Mouse (Mus musculus) Patski (cell line): ENCODE measurements around the gene Armt1. TPM values are rescaled to one million over a fixed set of nuclear protein-coding genes. Genes with fewer than 3 reads are reported as not detected.
A peak's percentile ranks its signal among the peaks of the same experiment; 100 is the strongest.

Source experiments
- ATAC-seq: fragments of 100-300 bp; one replicate; pipeline ENCODE4 v1.8.0; 2021
- CTCF ChIA-PET: fragments of 350-600 bp; sonication (Branson Sonifier 250); formaldehyde crosslinking; loops from one replicate; lab custom pipeline; 2022; ENCODE audit warnings: inconsistent platforms; lab: Charles Lee
- POLR2A ChIA-PET: fragments of 350-600 bp; sonication (Branson Sonifier 250); formaldehyde crosslinking; loops from one replicate; lab custom pipeline; 2022; ENCODE audit warnings: antibody characterized with exemption, inconsistent platforms; lab: Charles Lee
- DNase-seq: peaks from one replicate; pipeline ENCODE4 v3.0.0-alpha.2; 2011; ENCODE audit warnings: low read depth, low spot score
- H3K27me3 ChIP-seq: fragments of 371-371 bp; one replicate; pipeline ENCODE4 v1.5.1; 2021
- CTCF ChIP-seq: fragments of 100-300 bp; IDR thresholded peaks from one replicate; pipeline ENCODE4 v1.5.1; 2021
- in situ Hi-C: fragments of 300-500 bp; cut with MboI; formaldehyde crosslinking; loops from 3 replicates; pipeline ENCODE4 v1.11.1; 2018; ENCODE audit warnings: low pct_unique_long_range_greater_than_20kb, mixed read lengths
- polyA plus RNA-seq: library from polyadenylated mRNA; unstranded; gene quantifications from one replicate; pipeline ENCODE4 v1.2.3, GENCODE M21; 2021

Gene Armt1
- polyA plus RNA-seq: 26.5 TPM

DNA sequence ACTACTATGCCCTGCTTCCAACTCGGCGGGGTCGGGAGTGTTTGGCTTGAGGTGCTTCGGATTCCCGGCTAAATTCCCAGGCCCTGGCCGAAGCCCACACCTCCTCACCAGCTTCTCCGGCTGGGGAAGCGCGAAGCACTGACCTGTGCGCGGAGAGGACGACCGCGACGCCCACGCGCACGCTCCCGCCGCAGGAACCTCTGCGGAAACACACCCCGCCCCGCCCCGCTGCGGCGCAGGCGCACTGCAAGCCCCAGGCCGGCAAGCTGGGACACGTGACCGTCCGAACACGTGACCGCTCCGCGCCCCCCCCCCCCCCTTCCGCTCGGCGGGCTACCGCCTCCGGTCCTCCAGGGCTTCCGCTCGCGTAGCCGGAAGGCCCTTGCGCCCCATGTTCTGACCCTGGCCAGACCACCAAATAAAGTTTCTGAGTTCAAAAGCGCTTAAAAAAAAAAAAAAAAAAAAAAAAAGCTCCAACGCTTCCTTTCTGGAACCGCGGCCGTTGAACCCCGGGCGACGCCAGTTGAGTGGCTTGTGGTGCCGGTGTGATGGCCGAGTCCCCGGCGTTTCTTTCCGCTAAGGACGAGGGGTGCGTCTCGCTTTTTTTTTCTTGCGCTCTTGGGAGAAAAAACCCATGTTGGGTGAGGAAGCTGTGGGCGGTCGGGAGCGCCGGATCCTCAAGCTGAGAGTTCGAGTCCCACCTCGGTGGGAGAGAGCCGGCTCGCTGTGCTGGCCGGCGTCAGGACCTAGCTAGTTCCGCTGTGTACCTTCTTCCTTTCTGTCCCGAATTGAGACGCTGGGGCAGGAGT lies at the start of gene Armt1, which contains the start of gene Rmnd1:
Armt1 (plus strand) TSS at position 345 of the 809 bp plus-strand sequence.
Rmnd1 (minus strand) TSS at position 266 of the 809 bp plus-strand sequence.
- ChIA-PET POLR2A (interaction anchor here (0.6 to 2.1 kb wide), 8 partner anchors 9 to 1084 kb away, joined by 3 to 10 read pairs (median 5); partner anchors contain the start of gene Mthfd1l), CTCF (interaction anchor here (0.8 to 1.6 kb wide), 3 partner anchors 21 to 27 kb away, joined by 3 to 4 read pairs (median 3); no protein-coding TSS in a partner anchor)
- ATAC-seq (peak; percentile 87), DNase-seq (peak; percentile 85)
- in situ Hi-C loops: no loop called here
- no peak for TF ChIP-seq CTCF
- no peaks in the 10 kb centered on the region for H3K27me3 ChIP-seq

DNA sequence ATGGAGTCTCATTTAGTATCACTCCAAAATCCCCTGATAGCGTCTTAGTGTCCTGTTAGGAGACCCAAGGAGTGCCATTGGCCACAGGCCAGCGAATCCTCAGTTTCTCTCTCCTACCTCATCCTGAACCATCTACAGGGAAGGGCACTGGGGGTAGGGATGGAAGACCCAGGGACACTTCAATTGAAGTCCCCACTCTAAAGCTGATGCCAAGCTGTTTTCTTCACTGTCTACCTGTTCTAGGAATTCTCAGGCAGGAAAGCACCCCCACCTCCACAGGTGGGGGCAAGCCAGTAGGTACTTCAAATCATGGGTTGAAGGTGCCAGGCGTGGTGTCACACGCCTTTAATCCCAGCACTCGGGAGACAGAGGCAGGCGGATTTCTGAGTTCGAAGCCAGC lies 48.0 kb upstream of the Armt1 start:
- DNase-seq (no peak), ATAC-seq (no peak)
- TF ChIP-seq CTCF: no peak
- in situ Hi-C loops: loop anchor here (25.0 kb wide), 1 partner anchor 1428 kb away; the partner anchor contains the start of genes Fbxo5 and Mtrf1l
- POLR2A ChIA-PET: no interaction called here
- no peaks in the 10 kb centered on the region for H3K27me3 ChIP-seq
- CTCF ChIA-PET: no interaction called here

DNA sequence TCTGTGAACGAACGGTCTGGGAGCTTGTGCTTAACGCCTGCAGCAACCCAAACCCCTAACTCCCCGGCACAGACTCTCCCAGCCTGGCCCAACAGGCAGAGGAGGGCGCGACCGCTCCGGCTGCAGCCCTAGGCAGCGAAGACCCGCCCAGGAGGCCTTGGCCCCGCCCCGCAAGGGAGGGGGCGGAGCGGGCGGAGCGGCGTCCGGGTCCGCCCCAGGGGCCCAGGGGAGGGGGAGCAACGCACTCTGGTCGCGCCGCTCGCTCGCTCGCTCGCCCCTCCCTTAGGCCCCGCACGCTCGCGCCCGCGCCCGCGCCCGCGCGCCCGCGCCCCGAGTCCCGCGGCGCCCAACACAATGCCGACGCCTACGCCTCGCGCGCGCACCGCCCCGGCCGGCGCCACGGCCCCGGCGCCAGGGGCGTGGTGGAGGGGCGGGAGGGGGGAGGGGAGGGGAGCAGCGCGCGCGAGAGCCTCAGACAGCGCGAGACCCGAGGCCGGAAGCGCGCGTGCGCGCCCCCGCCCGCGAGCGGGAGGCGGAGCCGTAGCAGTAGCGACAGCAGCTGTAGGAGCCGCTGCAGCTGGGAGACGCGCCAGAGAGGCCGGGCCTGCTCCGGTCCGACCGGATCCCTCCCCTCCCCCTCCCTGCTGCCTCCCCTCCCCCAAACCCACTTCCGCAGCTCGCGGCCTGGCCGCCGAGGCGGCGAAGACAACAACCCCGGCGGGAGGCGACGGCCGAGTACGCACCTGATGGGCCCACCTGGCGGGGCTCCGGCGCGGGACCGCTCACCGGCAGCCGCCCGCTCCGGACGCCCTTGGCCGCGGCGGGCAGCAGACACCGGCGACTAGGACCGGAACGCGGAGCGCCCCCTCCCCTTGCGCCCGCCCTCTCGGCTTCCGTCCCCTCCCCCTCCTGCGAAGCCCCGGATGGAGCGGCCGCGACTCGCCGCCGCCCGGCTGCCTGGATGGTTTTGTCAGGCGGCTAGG lies 45.4 kb upstream of the Armt1 start:
- ChIA-PET POLR2A (interaction anchor here (0.6 kb wide), 1 partner anchor 268 kb away, joined by 3 read pairs; no protein-coding TSS in a partner anchor), CTCF (no interaction called here)
- H3K27me3 ChIP-seq: no peaks in the 10 kb centered on the region
- peak; percentile 87 for ATAC-seq
- peak; percentile 71 for DNase-seq
- in situ Hi-C loops: loop anchor here (25.0 kb wide), 1 partner anchor 1425 kb away; the partner anchor contains the start of genes Fbxo5 and Mtrf1l
- no peak for TF ChIP-seq CTCF

DNA sequence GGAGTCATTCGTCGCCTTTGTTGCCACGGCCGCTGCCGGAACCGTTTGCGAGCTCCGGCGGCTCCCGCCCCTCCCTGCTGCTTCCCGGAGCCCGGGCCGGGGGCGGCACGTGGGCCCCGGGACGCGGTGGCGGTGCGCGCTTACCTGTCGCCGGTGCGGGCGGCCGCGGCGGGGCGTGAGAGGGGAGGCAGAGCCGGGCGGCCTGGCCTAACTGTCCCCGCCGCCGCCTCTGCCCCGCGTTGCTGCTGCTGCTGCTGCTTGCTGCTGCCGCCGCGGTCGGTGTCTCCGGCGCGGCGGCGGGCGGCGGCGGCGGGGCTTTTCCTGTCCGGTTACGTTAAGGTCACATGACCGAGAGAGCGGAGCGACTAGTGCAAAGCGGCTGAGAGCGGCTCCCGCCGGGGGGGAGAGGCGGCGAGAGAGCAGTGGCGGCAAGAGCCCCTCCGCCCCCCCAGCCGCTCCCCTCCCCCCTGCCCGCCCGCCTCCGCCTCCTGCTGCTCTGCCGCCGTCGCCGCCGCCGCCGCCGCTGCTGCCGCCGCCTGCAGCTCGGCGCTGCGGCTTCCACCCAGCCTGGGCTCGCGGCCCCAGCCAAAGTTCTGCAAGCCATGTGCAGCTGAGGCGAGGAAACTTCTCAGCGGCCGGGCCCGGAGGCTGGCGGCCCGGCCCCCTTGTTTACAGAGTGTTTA lies 44.4 kb upstream of the Armt1 start, which contains the start of gene Zbtb2:
Zbtb2 (minus strand) TSS at position 408 of the 683 bp plus-strand sequence.
- TF ChIP-seq CTCF: no peak
- ChIA-PET CTCF (interaction anchor here (0.9 kb wide), 1 partner anchor 392 kb away, joined by 4 read pairs; no protein-coding TSS in a partner anchor), POLR2A (interaction anchor here (0.5 kb wide), 1 partner anchor 807 kb away, joined by 4 read pairs; no protein-coding TSS in a partner anchor)
- peak; percentile 15 for ATAC-seq
- H3K27me3 ChIP-seq: no peaks in the 10 kb centered on the region
- no peak for DNase-seq
- in situ Hi-C loops: loop anchor here (25.0 kb wide), 1 partner anchor 1424 kb away; the partner anchor contains the start of genes Fbxo5 and Mtrf1l

DNA sequence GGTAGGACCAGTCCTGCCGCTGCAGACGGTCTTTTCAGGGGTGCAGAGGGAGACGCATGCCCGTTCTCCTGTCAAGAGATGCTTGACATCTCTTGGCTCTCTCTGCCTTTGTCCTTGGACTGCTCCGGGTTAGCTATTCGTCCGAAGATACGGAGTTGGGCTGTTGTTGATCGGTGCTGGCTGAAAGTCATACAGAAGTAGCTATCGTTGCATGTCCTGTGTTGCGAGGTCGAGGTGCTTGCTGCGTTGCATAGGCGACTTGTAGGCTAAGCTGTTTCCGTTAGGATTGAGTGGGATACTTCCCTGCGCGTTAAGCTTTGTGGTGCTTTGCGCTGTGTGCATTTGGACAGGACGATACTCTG lies 43.9 kb upstream of the Armt1 start:
- ATAC-seq: no peak
- in situ Hi-C loops: loop anchor here (25.0 kb wide), 1 partner anchor 1424 kb away; the partner anchor contains the start of genes Fbxo5 and Mtrf1l
- no peak for TF ChIP-seq CTCF
- ChIA-PET POLR2A (interaction anchor here (0.5 to 1.0 kb wide), 2 partner anchors 52 to 807 kb away, joined by 3 to 4 read pairs; no protein-coding TSS in a partner anchor), CTCF (interaction anchor here (0.9 kb wide), 1 partner anchor 392 kb away, joined by 4 read pairs; no protein-coding TSS in a partner anchor)
- no peaks in the 10 kb centered on the region for H3K27me3 ChIP-seq
- no peak for DNase-seq

DNA sequence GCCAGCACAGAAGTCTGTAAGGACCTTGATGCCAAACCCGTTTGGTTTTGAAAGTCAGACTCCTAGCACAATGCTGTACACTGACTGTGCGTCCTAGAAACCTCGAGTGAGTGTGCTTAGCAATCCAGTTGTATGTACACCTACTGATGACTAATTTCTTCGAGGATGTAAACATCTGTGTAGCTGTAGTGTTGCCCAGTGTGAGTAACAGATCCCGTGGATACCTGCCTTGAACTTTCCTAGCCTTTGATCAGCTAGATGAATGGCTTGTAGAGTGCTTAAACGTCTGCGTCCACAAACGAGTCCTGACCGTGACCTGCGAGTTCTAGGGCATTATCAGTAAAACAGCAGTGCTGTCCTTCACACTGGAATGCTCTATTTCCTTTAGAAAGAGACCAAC lies 43.2 kb upstream of the Armt1 start:
- no peak for DNase-seq
- ATAC-seq: no peak
- H3K27me3 ChIP-seq: no peaks in the 10 kb centered on the region
- in situ Hi-C loops: loop anchor here (25.0 kb wide), 1 partner anchor 1423 kb away; the partner anchor contains the start of genes Fbxo5 and Mtrf1l
- TF ChIP-seq CTCF: no peak
- ChIA-PET CTCF (interaction anchor here (0.7 to 3.5 kb wide), 7 partner anchors 10 to 393 kb away, joined by 3 to 28 read pairs (median 4); no protein-coding TSS in a partner anchor), POLR2A (interaction anchor here (0.7 to 1.0 kb wide), 2 partner anchors 52 to 298 kb away, joined by 3 to 6 read pairs; no protein-coding TSS in a partner anchor)

DNA sequence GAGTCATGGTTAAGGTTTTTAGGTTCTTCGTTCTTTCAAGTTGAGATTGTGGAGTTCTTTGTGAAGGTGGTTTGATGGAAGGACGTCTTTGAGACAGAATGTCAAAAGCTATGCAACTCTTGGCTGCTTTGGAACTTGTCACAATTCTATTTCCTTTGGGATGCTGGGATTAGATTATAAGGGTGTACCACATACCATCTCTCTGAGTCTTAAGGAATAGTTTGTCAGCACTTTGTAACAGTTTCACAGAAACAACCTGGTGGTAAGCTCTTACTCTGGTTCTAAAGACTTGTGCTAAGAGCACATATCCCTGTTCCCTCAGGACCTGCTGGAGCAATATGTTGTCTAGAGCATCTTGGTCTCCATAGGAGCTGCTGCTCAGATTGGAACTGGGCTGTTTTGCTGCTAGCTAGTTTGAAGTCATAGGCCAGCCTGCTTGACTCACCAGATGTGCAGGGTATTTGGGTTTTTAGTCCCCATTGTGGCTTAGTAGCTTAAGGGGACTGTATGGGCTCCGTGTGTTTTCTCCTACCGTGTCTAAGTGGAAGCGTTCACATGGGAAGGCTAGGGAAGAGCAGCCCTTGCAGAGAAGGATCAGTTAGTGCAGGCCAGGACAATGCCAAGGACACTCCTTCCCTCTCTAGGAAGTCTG lies 42.7 kb upstream of the Armt1 start:
- no peak for DNase-seq
- ChIA-PET CTCF (interaction anchor here (0.7 to 3.5 kb wide), 6 partner anchors 10 to 393 kb away, joined by 3 to 28 read pairs (median 4); no protein-coding TSS in a partner anchor), POLR2A (interaction anchor here (0.7 to 1.0 kb wide), 2 partner anchors 53 to 298 kb away, joined by 3 to 6 read pairs; no protein-coding TSS in a partner anchor)
- ATAC-seq: no peak
- TF ChIP-seq CTCF: no peak
- in situ Hi-C loops: loop anchor here (25.0 kb wide), 1 partner anchor 1423 kb away; the partner anchor contains the start of genes Fbxo5 and Mtrf1l
- no peaks in the 10 kb centered on the region for H3K27me3 ChIP-seq

DNA sequence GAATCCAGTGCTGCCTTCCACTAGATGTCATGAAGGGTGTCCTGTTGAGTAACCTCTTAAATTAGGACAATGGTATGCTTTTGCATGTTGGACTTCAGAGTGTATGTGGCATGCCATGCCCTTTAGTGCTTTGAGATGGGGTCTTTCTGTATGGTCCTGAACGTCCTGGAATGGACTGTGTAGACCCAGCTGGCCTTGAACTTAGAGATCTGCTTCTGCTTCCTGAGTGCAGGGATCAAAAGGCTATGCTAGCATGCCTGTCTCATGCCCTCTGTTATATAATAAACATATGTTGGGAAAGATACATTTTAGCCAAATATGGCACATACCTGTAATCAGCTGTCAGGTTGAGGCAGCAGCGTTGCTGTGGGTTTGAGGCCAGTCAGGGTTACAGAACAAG lies 41.7 kb upstream of the Armt1 start:
- H3K27me3 ChIP-seq: no peaks in the 10 kb centered on the region
- DNase-seq: no peak
- CTCF ChIA-PET: interaction anchor here (1.1 to 3.5 kb wide), 5 partner anchors 9 to 380 kb away, joined by 3 to 28 read pairs (median 6); no protein-coding TSS in a partner anchor
- no peak for TF ChIP-seq CTCF
- no peak for ATAC-seq
- in situ Hi-C loops: loop anchor here (25.0 kb wide), 1 partner anchor 1422 kb away; the partner anchor contains the start of genes Fbxo5 and Mtrf1l
- POLR2A ChIA-PET: no interaction called here
